Mouse (Mus musculus): ENCODE results near the gene Met.

Met gene

DNA sequence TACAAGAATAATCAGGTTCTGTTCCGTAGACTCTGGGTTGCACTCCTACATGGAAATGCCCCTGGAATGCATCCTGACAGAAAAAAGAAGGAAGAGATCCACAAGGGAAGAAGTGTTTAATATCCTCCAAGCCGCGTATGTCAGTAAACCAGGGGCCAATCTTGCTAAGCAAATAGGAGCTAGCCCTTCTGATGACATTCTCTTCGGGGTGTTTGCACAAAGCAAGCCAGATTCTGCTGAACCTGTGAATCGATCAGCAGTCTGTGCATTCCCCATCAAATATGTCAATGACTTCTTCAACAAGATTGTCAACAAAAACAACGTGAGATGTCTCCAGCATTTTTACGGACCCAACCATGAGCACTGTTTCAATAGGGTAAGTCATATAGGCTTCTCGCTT lies 28.5 kb downstream of the Met start:
- DNase-seq, result no peak

DNA sequence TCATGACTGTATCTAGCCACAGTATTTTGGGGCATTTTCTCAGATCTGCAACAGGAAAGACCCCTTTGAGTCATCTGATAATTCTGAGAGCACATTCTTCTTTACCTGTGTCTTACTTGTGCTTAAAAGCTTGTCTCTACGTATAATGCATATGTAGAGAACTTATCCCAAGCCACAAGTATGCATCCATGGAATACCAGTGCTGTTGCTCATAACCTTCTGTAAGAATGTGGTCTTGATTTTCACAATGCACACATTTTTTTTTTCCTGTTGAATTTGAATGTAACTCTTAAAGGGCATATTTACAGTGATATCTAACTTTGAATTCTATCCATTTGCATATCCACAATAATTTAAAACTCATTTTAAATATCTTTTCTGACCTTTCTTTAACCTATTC lies 31.8 kb downstream of the Met start:
- DNase-seq, result no peak

DNA sequence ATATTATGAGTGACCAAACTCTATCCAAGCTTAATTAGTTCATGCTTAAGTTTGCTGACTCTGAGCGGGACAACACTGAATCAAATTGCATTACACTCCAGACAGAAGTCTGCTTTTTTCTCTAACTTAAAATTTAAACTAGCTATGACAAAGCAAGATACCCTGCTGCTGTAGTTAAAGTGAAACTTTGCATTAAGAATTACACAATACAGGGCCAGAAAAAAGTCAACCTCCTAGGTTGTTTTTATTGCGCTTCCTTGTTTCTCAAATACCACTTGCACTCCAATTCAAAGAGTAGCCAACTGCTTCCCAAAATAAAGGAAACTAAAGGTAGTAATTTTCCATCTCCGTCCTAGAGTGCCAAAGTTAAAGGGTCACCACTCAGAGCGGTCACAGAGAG lies 33.8 kb downstream of the Met start:
- DNase-seq, result no peak

DNA sequence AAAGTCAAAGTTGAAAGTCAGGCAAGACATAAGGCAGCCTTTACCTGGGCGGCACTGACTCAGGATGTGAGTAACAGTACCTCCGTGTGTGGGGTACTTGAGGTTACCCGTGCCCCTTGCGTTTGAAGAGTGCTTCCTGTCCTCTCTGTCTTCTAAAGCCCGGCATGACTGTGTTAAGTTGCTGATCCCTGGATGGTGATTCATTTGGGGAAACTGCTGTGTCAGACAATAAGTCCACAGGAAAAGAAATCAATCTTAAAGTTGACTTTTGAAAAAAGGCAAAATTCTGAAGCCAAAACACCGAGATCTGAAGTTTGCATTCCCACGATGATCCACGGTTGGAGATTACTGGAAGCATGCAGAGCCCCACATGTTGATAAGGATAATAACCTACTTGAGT lies 35.2 kb downstream of the Met start:
- DNase-seq, result no peak

- DNase-seq, result no peak
Observed at GRCm38 (mm10) chr6:17501440-17501839, 37.8 kb downstream of the Met start.

- no peak for DNase-seq
Observed at GRCm38 (mm10) chr6:17502311-17502710, 38.7 kb downstream of the Met start.

- DNase-seq, result no peak
Observed at GRCm38 (mm10) chr6:17503724-17504123, 40.1 kb downstream of the Met start.

GRCm38 (mm10) chr6:17505530-17505929 lies 41.9 kb downstream of the Met start:
- DNase-seq, result no peak

DNA sequence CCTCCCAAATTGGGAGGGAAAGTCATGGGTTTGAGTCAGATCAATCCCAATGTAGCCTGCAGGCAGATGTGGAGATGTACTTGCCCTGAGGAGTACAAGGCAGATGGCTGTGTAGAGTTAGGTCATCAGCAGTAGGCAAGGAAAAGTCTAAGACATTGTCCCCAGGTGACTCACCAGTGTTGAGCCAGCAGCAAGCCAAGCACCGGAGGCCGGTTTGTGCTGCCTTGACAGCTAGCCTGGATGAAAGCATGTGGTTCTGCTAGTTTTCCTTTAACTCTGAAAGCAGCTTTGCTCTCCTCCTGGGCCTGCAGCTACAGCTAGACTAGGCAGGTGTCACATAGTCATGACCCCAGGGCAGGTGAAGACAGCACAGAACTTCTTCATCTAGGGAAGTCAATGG lies 43.2 kb downstream of the Met start:
- no peak for DNase-seq

DNA sequence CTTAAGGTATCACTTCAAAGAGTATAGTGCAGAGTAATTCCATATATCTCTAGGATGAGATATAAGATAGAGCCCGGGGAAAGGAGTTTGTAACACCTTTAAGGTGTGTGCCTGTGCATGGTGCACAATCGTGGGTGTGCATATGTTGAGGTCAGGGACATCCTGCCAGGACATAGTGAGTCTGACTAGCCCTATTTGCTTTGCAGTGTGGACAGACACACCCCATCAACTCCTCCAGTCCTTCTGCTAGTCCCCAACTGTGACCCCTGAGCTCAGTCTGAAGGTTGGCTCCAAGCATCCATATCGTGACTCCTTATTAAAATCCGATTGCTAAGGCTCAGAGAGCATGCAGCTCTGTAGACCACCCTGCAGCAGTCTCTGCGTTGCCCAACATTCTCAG lies 44.6 kb downstream of the Met start:
- no peak for DNase-seq

GRCm38 (mm10) chr6:17508604-17509372 lies 45.2 kb downstream of the Met start:
- no peak for DNase-seq

GRCm38 (mm10) chr6:17513381-17513780 lies 49.8 kb downstream of the Met start:
- DNase-seq, result no peak

DNA sequence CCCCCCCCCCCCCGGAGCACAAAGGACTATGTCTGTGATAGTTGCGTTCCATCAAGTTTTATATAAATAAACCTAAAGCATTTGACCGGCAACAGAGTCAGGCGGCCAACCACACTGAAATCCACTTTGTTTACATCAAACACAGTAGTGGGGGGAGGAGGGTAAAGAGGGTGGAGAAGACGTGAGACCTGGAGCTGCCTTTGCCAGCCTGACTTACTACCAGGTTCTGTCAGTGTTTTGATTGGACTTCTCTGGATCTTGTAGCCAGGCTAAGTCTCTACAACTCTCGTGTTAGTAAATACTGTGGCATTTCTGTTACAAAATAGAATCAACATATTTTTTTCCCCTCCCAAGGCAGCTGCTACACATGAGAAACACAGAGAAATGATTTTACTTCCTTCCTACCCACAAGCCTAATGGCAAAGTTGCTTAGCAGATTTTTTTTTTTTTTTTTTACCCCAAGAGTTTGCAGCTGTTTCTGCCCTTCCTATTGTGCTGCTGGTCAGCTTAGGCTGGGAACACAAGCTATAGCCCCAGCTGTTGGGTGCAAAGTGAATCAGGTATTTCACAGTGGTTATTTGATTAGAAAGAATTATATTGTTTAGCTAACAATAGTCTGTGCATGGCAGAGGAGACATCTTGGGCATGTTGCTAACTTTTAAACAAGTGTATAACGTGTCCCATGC lies 52.3 kb downstream of the Met start:
- DNase-seq, result no peak

DNA sequence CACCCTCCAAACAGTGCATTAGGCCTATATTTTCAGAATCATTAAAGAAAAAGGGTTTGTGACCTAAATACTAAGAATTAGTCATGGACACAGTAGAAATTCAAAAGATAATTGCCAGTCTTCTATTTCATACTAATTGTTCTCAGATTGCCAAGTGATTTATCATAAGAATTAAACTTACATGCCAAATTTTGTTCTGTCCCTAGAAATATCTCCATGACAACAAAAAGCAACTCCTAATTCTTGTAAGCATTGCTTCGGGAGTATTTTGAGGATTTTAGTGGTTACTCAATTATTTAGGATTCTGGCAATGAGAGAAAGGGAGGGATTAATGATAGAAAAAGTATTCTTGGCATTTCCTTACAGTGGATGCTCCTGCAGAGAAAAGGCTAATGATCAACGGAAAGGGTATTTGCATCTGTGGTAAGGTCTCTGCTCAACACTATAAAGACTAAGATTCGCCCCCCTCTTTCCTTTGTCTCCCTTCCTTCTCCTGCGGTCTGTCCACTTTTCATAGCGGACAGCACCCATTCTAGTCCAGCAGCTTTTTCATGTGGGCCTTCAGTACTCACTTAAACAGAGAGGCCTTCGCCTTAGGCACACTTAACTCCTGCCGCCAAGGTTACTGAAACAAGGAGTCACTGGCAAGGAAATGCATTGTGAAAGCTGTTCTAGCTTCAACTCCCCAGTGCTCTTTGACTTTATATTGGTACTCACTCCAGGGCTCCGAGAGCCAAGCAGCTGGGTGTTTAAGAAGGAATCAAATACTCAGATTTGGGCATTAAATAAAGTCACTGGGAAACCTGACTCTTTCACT lies 58.5 kb downstream of the Met start:
- no peak for DNase-seq

DNA sequence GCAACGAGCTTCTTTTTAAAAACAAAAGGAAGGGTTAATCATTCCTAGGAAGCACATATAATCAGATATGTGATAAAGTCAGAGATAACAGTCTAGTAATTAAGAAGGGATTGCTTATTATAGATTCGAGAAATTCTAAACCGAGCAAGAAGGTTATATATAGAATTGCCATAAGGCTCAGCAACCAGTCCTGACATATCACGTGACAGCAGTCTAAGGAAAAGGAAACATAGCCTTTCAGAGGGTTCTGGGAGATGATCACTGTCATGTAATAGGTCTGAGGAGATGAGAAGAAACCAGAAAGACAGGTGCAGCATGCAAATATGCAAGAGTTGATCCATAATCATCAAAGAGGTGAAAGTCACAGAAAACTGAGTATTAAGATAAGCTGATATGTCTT lies 59.3 kb downstream of the Met start:
- no peak for DNase-seq

GRCm38 (mm10) chr6:17529490-17530269 lies 66.1 kb downstream of the Met start:
- DNase-seq, result no peak

- no peak for DNase-seq
Observed at GRCm38 (mm10) chr6:17541615-17542014, 78.0 kb downstream of the Met start.

GRCm38 (mm10) chr6:17542383-17542782 lies 78.8 kb downstream of the Met start:
- DNase-seq, result no peak

GRCm38 (mm10) chr6:17545480-17545879 lies 81.9 kb downstream of the Met start:
- DNase-seq, result no peak

- DNase-seq, result no peak
Observed at GRCm38 (mm10) chr6:17546341-17546740, 82.7 kb downstream of the Met start.

- DNase-seq, result no peak
Observed at GRCm38 (mm10) chr6:17546825-17547224, 83.2 kb downstream of the Met start.

- no peak for DNase-seq
Observed at GRCm38 (mm10) chr6:17548786-17549185, 85.2 kb downstream of the Met start.

GRCm38 (mm10) chr6:17549645-17550044 lies 86.0 kb downstream of the Met start:
- no peak for DNase-seq

All from lung, postnatal 14 days (tissue).